Mouse (Mus musculus): ENCODE measurements at regions not wholly inside any gene's neighbourhood (a gene's known extent, or its start where the extent isn't known, plus 50 kb on each side); places are given as distances from the start of the nearest gene placed in this dataset.

GRCm38 (mm10) chr13:60049703-60050102 lies 127.5 kb downstream of the Gas1 start:
- Histone ChIP-seq H3K9me3 (replicated peaks; ENCODE audit: control insufficient read depth, low read length, poor library complexity, severe bottlenecking) (no peaks in the 10 kb centered on the region), H3K36me3 (ENCODE audit: control insufficient read depth, insufficient read depth, low read length) (no peaks in the 10 kb centered on the region), H3K4me1 (ENCODE audit: control insufficient read depth, insufficient read depth, low read length) (peaks cover 9% of the 10 kb centered on the region), H3K4me2 (ENCODE audit: low read length) (no peak overlapping the region), H3K27me3 (ENCODE audit: control insufficient read depth, insufficient read depth, low read depth, low read length) (no peaks in the 10 kb centered on the region), H3K4me3 (ENCODE audit: low read depth, low read length) (no peak overlapping the region), H3K27ac (ENCODE audit: low read length) (no peak overlapping the region), H3K9ac (ENCODE audit: low read depth, low read length) (no peak overlapping the region)
- 60% methylated on average over 3 of the region's 3 CpGs for WGBS
- no peak for ATAC-seq

GRCm38 (mm10) chr13:60047791-60048730 lies 129.1 kb downstream of the Gas1 start:
- H3K27me3 ChIP-seq (ENCODE audit: control insufficient read depth, insufficient read depth, low read depth, low read length), result no peaks in the 10 kb centered on the region
- WGBS, result 69% methylated on average over 9 of the region's 9 CpGs
- peaks cover 10% of the 10 kb centered on the region for H3K4me1 ChIP-seq (ENCODE audit: control insufficient read depth, insufficient read depth, low read length)
- H3K36me3 ChIP-seq (ENCODE audit: control insufficient read depth, insufficient read depth, low read length), result no peaks in the 10 kb centered on the region
- no peaks in the 10 kb centered on the region for H3K9me3 ChIP-seq (replicated peaks; ENCODE audit: control insufficient read depth, low read length, poor library complexity, severe bottlenecking)
- H3K4me3 ChIP-seq (ENCODE audit: low read depth, low read length), result no peak overlapping the region
- 0 out of 2 replicates have a peak, but pooled peaks have one; percentile 23 for ATAC-seq
- no peak overlapping the region for H3K9ac ChIP-seq (ENCODE audit: low read depth, low read length)
- no peak overlapping the region for H3K4me2 ChIP-seq (ENCODE audit: low read length)
- H3K27ac ChIP-seq (ENCODE audit: low read length), result no peak overlapping the region

GRCm38 (mm10) chr13:60045752-60046151 lies 131.4 kb downstream of the Gas1 start:
- Histone ChIP-seq H3K27ac (ENCODE audit: low read length) (no peak overlapping the region), H3K9ac (ENCODE audit: low read depth, low read length) (no peak overlapping the region), H3K4me1 (ENCODE audit: control insufficient read depth, insufficient read depth, low read length) (peaks cover 8% of the 10 kb centered on the region), H3K27me3 (ENCODE audit: control insufficient read depth, insufficient read depth, low read depth, low read length) (no peaks in the 10 kb centered on the region), H3K9me3 (replicated peaks; ENCODE audit: control insufficient read depth, low read length, poor library complexity, severe bottlenecking) (no peaks in the 10 kb centered on the region), H3K36me3 (ENCODE audit: control insufficient read depth, insufficient read depth, low read length) (no peaks in the 10 kb centered on the region), H3K4me3 (ENCODE audit: low read depth, low read length) (no peak overlapping the region), H3K4me2 (ENCODE audit: low read length) (no peak overlapping the region)
- 23% methylated on average over 4 of the region's 4 CpGs for WGBS
- no peak for ATAC-seq

GRCm38 (mm10) chr13:60044876-60045275 lies 132.3 kb downstream of the Gas1 start:
- Histone ChIP-seq H3K36me3 (ENCODE audit: control insufficient read depth, insufficient read depth, low read length) (no peaks in the 10 kb centered on the region), H3K27me3 (ENCODE audit: control insufficient read depth, insufficient read depth, low read depth, low read length) (no peaks in the 10 kb centered on the region), H3K9ac (ENCODE audit: low read depth, low read length) (no peak overlapping the region), H3K4me2 (ENCODE audit: low read length) (no peak overlapping the region), H3K4me1 (ENCODE audit: control insufficient read depth, insufficient read depth, low read length) (peaks cover 8% of the 10 kb centered on the region), H3K4me3 (ENCODE audit: low read depth, low read length) (no peak overlapping the region), H3K27ac (ENCODE audit: low read length) (no peak overlapping the region), H3K9me3 (replicated peaks; ENCODE audit: control insufficient read depth, low read length, poor library complexity, severe bottlenecking) (no peaks in the 10 kb centered on the region)
- WGBS, result 40% methylated on average over 6 of the region's 6 CpGs
- ATAC-seq, result no peak

GRCm38 (mm10) chr13:60042443-60042842 lies 134.7 kb downstream of the Gas1 start:
- Histone ChIP-seq H3K4me3 (ENCODE audit: low read depth, low read length) (no peak overlapping the region), H3K4me2 (ENCODE audit: low read length) (no peak overlapping the region), H3K27ac (ENCODE audit: low read length) (no peak overlapping the region), H3K27me3 (ENCODE audit: control insufficient read depth, insufficient read depth, low read depth, low read length) (no peaks in the 10 kb centered on the region), H3K4me1 (ENCODE audit: control insufficient read depth, insufficient read depth, low read length) (peaks cover 8% of the 10 kb centered on the region), H3K36me3 (ENCODE audit: control insufficient read depth, insufficient read depth, low read length) (no peaks in the 10 kb centered on the region), H3K9ac (ENCODE audit: low read depth, low read length) (no peak overlapping the region), H3K9me3 (replicated peaks; ENCODE audit: control insufficient read depth, low read length, poor library complexity, severe bottlenecking) (no peaks in the 10 kb centered on the region)
- WGBS, result 87% methylated on average over 2 of the region's 2 CpGs
- no peak for ATAC-seq

GRCm38 (mm10) chr13:60035536-60036130 lies 141.5 kb downstream of the Gas1 start:
- no peaks in the 10 kb centered on the region for H3K9me3 ChIP-seq (replicated peaks; ENCODE audit: control insufficient read depth, low read length, poor library complexity, severe bottlenecking)
- 94% methylated on average over 7 of the region's 7 CpGs for WGBS

GRCm38 (mm10) chr13:60033116-60033515 lies 144.0 kb downstream of the Gas1 start:
- WGBS, result 88% methylated on average over 2 of the region's 2 CpGs
- no peaks in the 10 kb centered on the region for H3K9me3 ChIP-seq (replicated peaks; ENCODE audit: control insufficient read depth, low read length, poor library complexity, severe bottlenecking)
- ATAC-seq, result no peak

More at GRCm38 (mm10) chr13:60035536-60036130, 141.5 kb downstream of the Gas1 start:
- no peak overlapping the region for H3K4me2 ChIP-seq (ENCODE audit: low read length)
- no peak overlapping the region for H3K4me3 ChIP-seq (ENCODE audit: low read depth, low read length)
- no peaks in the 10 kb centered on the region for H3K4me1 ChIP-seq (ENCODE audit: control insufficient read depth, insufficient read depth, low read length)
- no peaks in the 10 kb centered on the region for H3K36me3 ChIP-seq (ENCODE audit: control insufficient read depth, insufficient read depth, low read length)
- H3K27me3 ChIP-seq (ENCODE audit: control insufficient read depth, insufficient read depth, low read depth, low read length), result no peaks in the 10 kb centered on the region
- ATAC-seq, result no peak
- no peak overlapping the region for H3K9ac ChIP-seq (ENCODE audit: low read depth, low read length)
- H3K27ac ChIP-seq (ENCODE audit: low read length), result no peak overlapping the region

GRCm38 (mm10) chr13:60032586-60032985 lies 144.6 kb downstream of the Gas1 start:
- 91% methylated on average over 5 of the region's 5 CpGs for WGBS
- H3K36me3 ChIP-seq (ENCODE audit: control insufficient read depth, insufficient read depth, low read length), result no peaks in the 10 kb centered on the region
- H3K4me2 ChIP-seq (ENCODE audit: low read length), result no peak overlapping the region
- ATAC-seq, result no peak
- no peak overlapping the region for H3K9ac ChIP-seq (ENCODE audit: low read depth, low read length)
- H3K9me3 ChIP-seq (replicated peaks; ENCODE audit: control insufficient read depth, low read length, poor library complexity, severe bottlenecking), result no peaks in the 10 kb centered on the region
- H3K27me3 ChIP-seq (ENCODE audit: control insufficient read depth, insufficient read depth, low read depth, low read length), result no peaks in the 10 kb centered on the region
- no peak overlapping the region for H3K4me3 ChIP-seq (ENCODE audit: low read depth, low read length)
- H3K27ac ChIP-seq (ENCODE audit: low read length), result no peak overlapping the region
- no peaks in the 10 kb centered on the region for H3K4me1 ChIP-seq (ENCODE audit: control insufficient read depth, insufficient read depth, low read length)

More at GRCm38 (mm10) chr13:60033116-60033515, 144.0 kb downstream of the Gas1 start:
- no peak overlapping the region for H3K4me2 ChIP-seq (ENCODE audit: low read length)
- H3K4me3 ChIP-seq (ENCODE audit: low read depth, low read length), result no peak overlapping the region
- no peaks in the 10 kb centered on the region for H3K27me3 ChIP-seq (ENCODE audit: control insufficient read depth, insufficient read depth, low read depth, low read length)
- H3K4me1 ChIP-seq (ENCODE audit: control insufficient read depth, insufficient read depth, low read length), result no peaks in the 10 kb centered on the region
- H3K9ac ChIP-seq (ENCODE audit: low read depth, low read length), result no peak overlapping the region
- H3K36me3 ChIP-seq (ENCODE audit: control insufficient read depth, insufficient read depth, low read length), result no peaks in the 10 kb centered on the region
- H3K27ac ChIP-seq (ENCODE audit: low read length), result no peak overlapping the region

- Histone ChIP-seq H3K36me3 (ENCODE audit: control insufficient read depth, insufficient read depth, low read length) (no peaks in the 10 kb centered on the region), H3K9ac (ENCODE audit: low read depth, low read length) (no peak overlapping the region), H3K27me3 (ENCODE audit: control insufficient read depth, insufficient read depth, low read depth, low read length) (no peaks in the 10 kb centered on the region), H3K4me3 (ENCODE audit: low read depth, low read length) (no peak overlapping the region), H3K9me3 (replicated peaks; ENCODE audit: control insufficient read depth, low read length, poor library complexity, severe bottlenecking) (no peaks in the 10 kb centered on the region), H3K27ac (ENCODE audit: low read length) (no peak overlapping the region), H3K4me1 (ENCODE audit: control insufficient read depth, insufficient read depth, low read length) (no peaks in the 10 kb centered on the region), H3K4me2 (ENCODE audit: low read length) (no peak overlapping the region)
- WGBS, result 69% methylated on average over 9 of the region's 9 CpGs
- no peak for ATAC-seq
These were observed 147.6 kb downstream of the Gas1 start for GRCm38 (mm10) chr13:60029591-60029990.

All from midbrain, embryonic 16.5 days (tissue).